Mouse (Mus musculus): ENCODE data around the gene Dvl3.

DNA sequence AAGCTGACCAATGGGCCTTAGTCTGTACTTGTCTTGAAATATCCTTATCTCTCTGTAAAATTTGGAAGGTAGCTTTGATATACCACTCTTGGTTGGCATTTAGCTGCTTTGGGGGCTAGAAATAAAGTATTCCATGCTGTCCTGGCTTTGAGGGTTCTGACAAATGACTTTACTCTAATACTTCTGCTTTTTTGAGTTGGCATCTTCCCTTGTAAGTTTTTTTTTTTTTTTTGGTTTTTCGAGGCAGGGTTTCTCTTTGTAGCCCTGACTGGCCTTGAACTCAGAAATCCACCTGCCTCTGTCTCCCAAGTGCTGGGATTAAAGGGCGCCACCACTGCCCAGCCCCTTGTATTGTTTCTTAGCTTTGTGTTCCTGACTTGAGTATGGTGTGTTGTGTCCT is 23.3 kb upstream of the Dvl3 start:
- TF ChIP-seq POLR2A (IDR thresholded peaks at IDR 0.05; ENCODE audit: low read depth, low read length) (no peak), CTCF (IDR thresholded peaks at IDR 0.05; ENCODE audit: extremely low read depth, insufficient read depth, insufficient read length, insufficient replicate concordance) (no peak)
